Mouse (Mus musculus): ENCODE measurements around the gene Slc41a3. TPM values are rescaled to one million over a fixed set of nuclear protein-coding genes. Genes with fewer than 3 reads are reported as not detected.
A peak's percentile ranks its signal among the peaks of the same experiment; 100 is the strongest.

Slc41a3 gene
- 5.6 and 6.3 TPM in 2 replicates for polyA plus RNA-seq (2015; fragmentation: Nextera tagmentation; extraction: Ambion mirVana)

DNA sequence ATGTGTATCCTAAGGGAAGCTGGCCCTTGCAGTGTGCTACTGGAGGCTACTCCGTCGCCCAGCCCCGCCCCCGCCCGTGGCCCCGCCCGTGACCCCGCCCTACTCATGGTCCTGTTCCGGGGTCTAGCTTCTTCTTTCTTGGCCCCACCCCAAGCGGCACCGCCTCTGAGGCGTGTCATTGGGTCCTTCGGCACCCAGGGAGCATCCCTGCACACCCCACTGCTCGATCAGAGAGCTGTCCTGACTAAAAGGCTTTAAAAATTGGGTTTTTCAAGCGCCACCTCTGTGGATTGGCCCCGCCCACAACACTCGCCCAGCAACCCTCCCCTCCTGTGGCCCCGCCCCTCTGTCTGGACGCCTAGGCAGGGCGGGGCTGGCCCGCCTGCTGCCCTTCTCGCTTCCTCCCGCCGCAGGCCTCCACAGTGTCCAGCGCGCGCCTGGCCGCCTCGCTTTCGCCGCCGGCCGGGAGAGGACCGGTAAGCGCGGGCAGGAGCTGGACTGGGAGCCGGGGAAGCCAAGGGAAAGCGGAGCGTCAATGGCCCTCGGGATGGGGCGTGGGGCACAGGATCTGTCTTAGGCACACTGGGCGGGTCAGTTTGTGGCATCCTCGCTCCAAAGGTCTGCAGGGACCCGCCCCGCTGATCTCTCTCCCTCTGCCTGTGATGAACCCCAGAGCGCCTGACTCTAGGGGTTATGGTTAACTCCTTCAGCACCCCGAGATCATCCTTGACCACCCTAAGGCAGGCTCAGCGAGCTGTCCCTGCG is at the start of gene Slc41a3:
TSS of gene Slc41a3 (plus strand) at position 193 of the 765 bp plus-strand sequence.
- DNase-seq (ENCODE audit: low spot score) = peak; percentile 96
- Histone ChIP-seq H3K9ac (ENCODE audit: low read depth, low read length) (peak within 1 kb of the TSS; percentile 61), H3K27me3 (ENCODE audit: insufficient read depth, low read length) (no peaks in the 10 kb centered on the region), H3K9me3 (replicated peaks; ENCODE audit: low read length) (no peaks in the 10 kb centered on the region), H3K36me3 (ENCODE audit: insufficient read depth, low read length) (no peaks in the 10 kb centered on the region), H3K4me3 (replicated peaks; ENCODE audit: low read depth, low read length) (peak within 1 kb of the TSS; percentile 51), H3K27ac (peak within 1 kb of the TSS; percentile 68; the same call in 1 of the 2 replicates), H3K4me1 (replicated peaks; ENCODE audit: insufficient read depth, low read length) (0 out of 2 replicates have a peak, but pooled peaks cover 7% of the 10 kb centered on the region), H3K4me2 (ENCODE audit: low read length) (peak within 1 kb of the TSS; percentile 90)
- WGBS = 1% methylated on average over 48 of the region's 49 CpGs
- peak; percentile 94 for ATAC-seq (replicated peaks; ENCODE audit: low FRiP score, low read depth)
- peak; percentile 9; the same call in 1 of the 2 replicates for TF ChIP-seq CTCF (IDR thresholded peaks at IDR 0.05; ENCODE audit: low read depth)

DNA sequence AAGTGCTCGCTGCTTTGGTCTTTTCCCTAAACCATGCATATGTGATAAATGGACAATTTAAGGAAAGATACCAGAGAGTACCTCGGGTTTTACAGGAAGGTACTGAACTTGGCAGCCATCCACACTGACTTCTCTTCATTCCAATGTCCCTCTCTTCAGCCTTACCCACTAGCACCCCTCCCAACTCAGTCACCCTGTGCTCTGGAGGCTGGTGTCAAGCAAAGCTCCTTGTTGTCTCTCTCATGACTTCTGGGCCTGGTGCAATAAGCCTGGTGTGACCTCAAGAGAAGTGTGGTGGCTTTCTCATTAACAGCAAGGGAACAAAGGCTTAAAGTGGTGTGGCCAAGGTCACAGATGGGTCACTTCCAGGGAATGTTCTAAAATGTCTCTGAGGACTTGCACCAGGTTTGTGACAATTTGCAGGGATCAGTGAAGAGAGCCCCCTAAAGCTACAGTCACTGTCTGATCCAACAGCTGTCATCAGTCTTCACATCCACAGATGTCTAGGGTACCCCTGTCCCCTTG is 47.9 kb upstream of the Slc41a3 start:
- DNase-seq (ENCODE audit: low spot score) (no peak), ATAC-seq (replicated peaks; ENCODE audit: low FRiP score, low read depth) (no peak)
- H3K4me2 ChIP-seq (ENCODE audit: low read length) = no peak overlapping the region
- no peak overlapping the region for H3K27ac ChIP-seq
- H3K4me1 ChIP-seq (replicated peaks; ENCODE audit: insufficient read depth, low read length) = no peaks in the 10 kb centered on the region
- no peak overlapping the region for H3K4me3 ChIP-seq (replicated peaks; ENCODE audit: low read depth, low read length)
- H3K9me3 ChIP-seq (replicated peaks; ENCODE audit: low read length) = no peaks in the 10 kb centered on the region
- 0 out of 2 replicates have a peak, but pooled peaks cover 5% of the 10 kb centered on the region for H3K36me3 ChIP-seq (ENCODE audit: insufficient read depth, low read length)
- H3K9ac ChIP-seq (ENCODE audit: low read depth, low read length) = no peak overlapping the region
- TF ChIP-seq CTCF (IDR thresholded peaks at IDR 0.05; ENCODE audit: low read depth) = no peak
- 54% methylated on average over 2 of the region's 2 CpGs for WGBS
- H3K27me3 ChIP-seq (ENCODE audit: insufficient read depth, low read length) = no peaks in the 10 kb centered on the region

- H3K9ac ChIP-seq (ENCODE audit: low read depth, low read length) = no peak overlapping the region
- 0 out of 2 replicates have a peak, but pooled peaks cover 5% of the 10 kb centered on the region for H3K36me3 ChIP-seq (ENCODE audit: insufficient read depth, low read length)
- no peak overlapping the region for H3K27ac ChIP-seq
- H3K9me3 ChIP-seq (replicated peaks; ENCODE audit: low read length) = no peaks in the 10 kb centered on the region
- ATAC-seq (replicated peaks; ENCODE audit: low FRiP score, low read depth) (no peak), DNase-seq (ENCODE audit: low spot score) (no peak)
- no peaks in the 10 kb centered on the region for H3K4me1 ChIP-seq (replicated peaks; ENCODE audit: insufficient read depth, low read length)
- H3K27me3 ChIP-seq (ENCODE audit: insufficient read depth, low read length) = no peaks in the 10 kb centered on the region
- H3K4me3 ChIP-seq (replicated peaks; ENCODE audit: low read depth, low read length) = no peak overlapping the region
- TF ChIP-seq CTCF (IDR thresholded peaks at IDR 0.05; ENCODE audit: low read depth) = no peak
- H3K4me2 ChIP-seq (ENCODE audit: low read length) = no peak overlapping the region
- 89% methylated on average over 7 of the region's 7 CpGs for WGBS
These were observed 47.4 kb upstream of the Slc41a3 start for GRCm38 (mm10) chr6:90557077-90557476.

GRCm38 (mm10) chr6:90557829-90558693 is 46.5 kb upstream of the Slc41a3 start:
- no peak for TF ChIP-seq CTCF (IDR thresholded peaks at IDR 0.05; ENCODE audit: low read depth)
- 70% methylated on average over 6 of the region's 6 CpGs for WGBS
- H3K27me3 ChIP-seq (ENCODE audit: insufficient read depth, low read length) = no peaks in the 10 kb centered on the region
- DNase-seq (ENCODE audit: low spot score) (no peak), ATAC-seq (replicated peaks; ENCODE audit: low FRiP score, low read depth) (no peak)
- no peak overlapping the region for H3K9ac ChIP-seq (ENCODE audit: low read depth, low read length)
- H3K4me1 ChIP-seq (replicated peaks; ENCODE audit: insufficient read depth, low read length) = no peaks in the 10 kb centered on the region
- 0 out of 2 replicates have a peak, but pooled peaks cover 5% of the 10 kb centered on the region for H3K36me3 ChIP-seq (ENCODE audit: insufficient read depth, low read length)
- no peaks in the 10 kb centered on the region for H3K9me3 ChIP-seq (replicated peaks; ENCODE audit: low read length)
- no peak overlapping the region for H3K27ac ChIP-seq
- no peak overlapping the region for H3K4me3 ChIP-seq (replicated peaks; ENCODE audit: low read depth, low read length)
- no peak overlapping the region for H3K4me2 ChIP-seq (ENCODE audit: low read length)

GRCm38 (mm10) chr6:90560390-90561058 is 44.0 kb upstream of the Slc41a3 start:
- Histone ChIP-seq H3K9me3 (replicated peaks; ENCODE audit: low read length) (no peaks in the 10 kb centered on the region), H3K4me2 (ENCODE audit: low read length) (no peak overlapping the region), H3K4me1 (replicated peaks; ENCODE audit: insufficient read depth, low read length) (no peaks in the 10 kb centered on the region), H3K9ac (ENCODE audit: low read depth, low read length) (no peak overlapping the region), H3K27me3 (ENCODE audit: insufficient read depth, low read length) (no peaks in the 10 kb centered on the region), H3K4me3 (replicated peaks; ENCODE audit: low read depth, low read length) (no peak overlapping the region), H3K36me3 (ENCODE audit: insufficient read depth, low read length) (0 out of 2 replicates have a peak, but pooled peaks cover 5% of the 10 kb centered on the region), H3K27ac (0 out of 2 replicates have a peak overlapping the region, but pooled peaks have one; percentile 19)
- TF ChIP-seq CTCF (IDR thresholded peaks at IDR 0.05; ENCODE audit: low read depth) = no peak
- no peak for ATAC-seq (replicated peaks; ENCODE audit: low FRiP score, low read depth)
- no peak for DNase-seq (ENCODE audit: low spot score)
- 76% methylated on average over 3 of the region's 3 CpGs for WGBS
